Mouse (Mus musculus) hindbrain, embryonic 14.5 days (tissue): ENCODE results near the gene 1110051M20Rik. TPM values are rescaled to one million over a fixed set of nuclear protein-coding genes. Genes with fewer than 3 reads are reported as not detected.

Experiments used
- ATAC-seq: fragments of 200-750 bp; cut with Nextera tagmentation; 2 replicates; pipeline ENCODE4 v1.8.0; 2017; ENCODE audit warnings: moderate number of reproducible peaks, mild to moderate bottlenecking, moderate TSS enrichment, moderate library complexity; ENCODE audit not compliant: low FRiP score
- DNase-seq: peaks from one replicate; pipeline ENCODE4 v3.0.0-alpha.2; 2015; ENCODE audit warnings: low spot score
- H3K27ac ChIP-seq: fragments of 300-500 bp; sonication (generic); 2 replicates; pipeline ENCODE4 v1.5.1; 2014; ENCODE audit warnings: mild to moderate bottlenecking, moderate library complexity
- H3K27me3 ChIP-seq: fragments of 300-500 bp; sonication (generic); 2 replicates; pipeline ENCODE4 v1.6.1; 2014; ENCODE audit warnings: mild to moderate bottlenecking, low read length, mixed read lengths; ENCODE audit not compliant: control insufficient read depth, insufficient read depth
- H3K36me3 ChIP-seq: fragments of 300-500 bp; sonication (generic); replicated peaks from 2 replicates; pipeline ENCODE4 v1.6.1; 2014; ENCODE audit not compliant: control insufficient read depth, insufficient read depth
- H3K4me1 ChIP-seq: fragments of 300-500 bp; sonication (generic); replicated peaks from 2 replicates; pipeline ENCODE4 v1.6.1; 2014; ENCODE audit warnings: antibody characterized with exemption, low read length, mixed read lengths; ENCODE audit not compliant: control insufficient read depth, insufficient read depth
- H3K4me2 ChIP-seq: fragments of 300-500 bp; sonication (generic); replicated peaks from 2 replicates; pipeline ENCODE4 v1.6.1; 2014; ENCODE audit warnings: mild to moderate bottlenecking, moderate library complexity
- H3K4me3 ChIP-seq: fragments of 300-500 bp; sonication (generic); replicated peaks from 2 replicates; pipeline ENCODE4 v1.5.1; 2014; ENCODE audit warnings: mild to moderate bottlenecking, low read length
- H3K9ac ChIP-seq: fragments of 300-500 bp; sonication (generic); 2 replicates; pipeline ENCODE4 v1.6.1; 2014
- H3K9me3 ChIP-seq: fragments of 300-500 bp; sonication (generic); 2 replicates; pipeline ENCODE4 v1.6.1; 2016; ENCODE audit warnings: low read length; ENCODE audit not compliant: control insufficient read depth
- WGBS: fragments of 180-500 bp; shearing (Covaris S2); extraction: QIAGEN DNeasy Blood & Tissue Kit; methylation state at CpG from one replicate; pipeline ENCODE4 v1.1.7; 2014; 5-methylcytosine and 5-hydroxymethylcytosine counted together
- polyA plus RNA-seq: library from polyadenylated mRNA; unstranded; fragments of >200 nt; fragmentation: Nextera tagmentation; extraction: Ambion mirVana; gene quantifications from 2 replicates; pipeline ENCODE4 v1.2.1, GENCODE M21; 2014

The 1110051M20Rik gene
- polyA plus RNA-seq, 1 experiment from 2014 or later = 143 TPM

DNA sequence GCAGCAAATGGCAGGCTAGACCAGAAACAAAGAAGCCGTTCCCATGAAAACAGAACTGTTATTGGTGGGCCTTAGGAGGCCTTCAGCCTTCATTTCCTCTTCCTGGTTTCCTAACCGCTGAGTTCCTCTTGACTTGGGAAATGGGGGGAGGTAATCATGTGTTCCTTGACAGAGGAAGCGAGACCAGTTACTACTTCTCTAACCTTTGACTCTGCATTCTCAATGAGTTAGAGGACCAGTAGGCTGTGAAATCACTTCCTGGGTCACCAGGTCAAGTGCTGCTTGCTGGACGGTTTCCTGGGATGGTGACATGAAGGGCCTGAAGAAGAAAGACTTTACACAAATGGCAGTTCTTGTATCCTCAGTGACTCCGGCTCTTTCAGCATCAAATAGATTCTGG, 32.1 kb downstream of the 1110051M20Rik start:
- DNase-seq (no peak), ATAC-seq (no peak)
- Histone ChIP-seq H3K4me2 (no peak overlapping the region), H3K9me3 (no peaks in the 10 kb centered on the region), H3K36me3 (no peaks in the 10 kb centered on the region), H3K9ac (no peak overlapping the region), H3K27me3 (no peaks in the 10 kb centered on the region), H3K4me3 (no peak overlapping the region), H3K27ac (no peak overlapping the region), H3K4me1 (no peaks in the 10 kb centered on the region)
- WGBS = 72% methylated on average over 5 of the region's 5 CpGs

DNA sequence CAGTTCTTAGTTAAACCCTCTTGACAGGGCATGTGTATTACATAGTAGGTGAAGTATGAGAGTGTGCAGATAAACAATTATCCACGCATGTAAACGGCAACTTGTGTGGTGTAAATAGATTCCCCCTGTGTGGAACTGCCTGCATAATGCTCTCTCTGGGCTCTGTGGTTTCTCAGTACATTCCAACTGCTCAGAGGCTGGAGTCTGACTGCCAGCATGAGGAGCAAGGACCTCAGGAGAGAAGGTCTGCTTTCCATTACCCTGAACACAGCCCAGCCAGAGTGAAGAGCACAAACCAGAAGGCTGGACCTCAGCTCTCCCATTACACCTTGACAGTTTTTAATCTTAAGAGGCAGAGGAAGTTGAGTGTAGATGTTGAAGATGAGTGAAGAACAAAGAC, 33.0 kb downstream of the 1110051M20Rik start:
- H3K4me2 ChIP-seq = no peak overlapping the region
- no peaks in the 10 kb centered on the region for H3K27me3 ChIP-seq
- no peak overlapping the region for H3K4me3 ChIP-seq
- DNase-seq (no peak), ATAC-seq (no peak)
- H3K27ac ChIP-seq = no peak overlapping the region
- no peaks in the 10 kb centered on the region for H3K9me3 ChIP-seq
- no peaks in the 10 kb centered on the region for H3K36me3 ChIP-seq
- WGBS = 67% methylated on average over 2 of the region's 2 CpGs
- H3K9ac ChIP-seq = no peak overlapping the region
- H3K4me1 ChIP-seq = no peaks in the 10 kb centered on the region

GRCm38 (mm10) chr2:91408031-91408430, 36.5 kb downstream of the 1110051M20Rik start:
- no peak for ATAC-seq
- Histone ChIP-seq H3K9me3 (no peaks in the 10 kb centered on the region), H3K4me1 (no peaks in the 10 kb centered on the region), H3K36me3 (no peaks in the 10 kb centered on the region), H3K27ac (no peak overlapping the region), H3K4me2 (no peak overlapping the region), H3K9ac (no peak overlapping the region), H3K27me3 (no peaks in the 10 kb centered on the region), H3K4me3 (no peak overlapping the region)
- no peak for DNase-seq
- 85% methylated on average over 2 of the region's 2 CpGs for WGBS

DNA sequence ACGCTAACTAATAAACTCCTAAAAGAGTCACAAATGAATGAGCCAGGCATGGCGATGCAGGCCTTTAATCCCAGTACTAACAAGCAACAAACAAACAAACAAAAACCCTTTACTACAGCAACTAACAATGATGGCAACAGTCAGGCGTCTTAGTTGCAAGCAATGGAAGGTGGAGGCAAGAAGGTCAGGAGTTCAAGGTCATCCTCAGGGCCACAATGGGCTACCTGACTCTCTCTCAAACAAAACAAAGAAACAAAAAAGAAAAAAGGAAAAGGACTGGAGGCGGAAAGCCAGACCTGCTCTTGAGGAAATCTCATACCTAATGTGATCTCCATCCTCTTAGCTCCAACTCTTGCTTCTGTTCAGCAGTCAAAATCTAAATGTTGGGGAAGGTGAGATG, 39.4 kb downstream of the 1110051M20Rik start:
- no peaks in the 10 kb centered on the region for H3K9me3 ChIP-seq
- no peak overlapping the region for H3K4me2 ChIP-seq
- no peaks in the 10 kb centered on the region for H3K36me3 ChIP-seq
- peaks cover 2% of the 10 kb centered on the region; the same call in 1 of the 2 replicates for H3K4me1 ChIP-seq
- DNase-seq (no peak), ATAC-seq (no peak)
- no peak overlapping the region for H3K27ac ChIP-seq
- H3K27me3 ChIP-seq = no peaks in the 10 kb centered on the region
- 90% methylated on average over 4 of the region's 4 CpGs for WGBS
- no peak overlapping the region for H3K9ac ChIP-seq
- H3K4me3 ChIP-seq = no peak overlapping the region

DNA sequence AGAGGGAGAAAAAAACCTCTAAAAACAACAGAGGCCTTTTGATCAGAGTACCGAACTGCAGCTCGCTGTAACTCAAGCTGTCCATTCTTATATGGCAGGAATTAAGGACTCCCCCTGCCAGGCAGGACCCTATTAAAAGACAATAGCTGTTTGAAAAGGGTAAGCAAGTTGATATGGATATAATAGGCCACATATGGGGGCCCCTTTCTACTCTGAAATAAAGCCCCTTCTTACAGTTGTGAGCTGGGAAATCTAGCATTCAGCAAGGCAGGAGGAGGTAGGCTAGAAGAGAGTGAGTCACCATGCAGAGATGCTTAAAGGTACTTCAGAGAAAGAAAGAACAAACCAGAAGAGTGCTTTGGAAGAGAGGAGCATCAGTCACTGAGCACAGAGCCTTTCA, 44.8 kb downstream of the 1110051M20Rik start:
- H3K9me3 ChIP-seq = no peaks in the 10 kb centered on the region
- H3K27me3 ChIP-seq = no peaks in the 10 kb centered on the region
- peak overlapping the region; percentile 62 for H3K27ac ChIP-seq
- ATAC-seq = no peak; the same call in 1 of the 2 replicates
- no peaks in the 10 kb centered on the region for H3K36me3 ChIP-seq
- DNase-seq = no peak
- H3K4me1 ChIP-seq = peaks cover 13% of the 10 kb centered on the region
- 5% methylated on average over 2 of the region's 2 CpGs for WGBS
- no peak overlapping the region for H3K9ac ChIP-seq
- H3K4me3 ChIP-seq = no peak overlapping the region
- H3K4me2 ChIP-seq = no peak overlapping the region

DNA sequence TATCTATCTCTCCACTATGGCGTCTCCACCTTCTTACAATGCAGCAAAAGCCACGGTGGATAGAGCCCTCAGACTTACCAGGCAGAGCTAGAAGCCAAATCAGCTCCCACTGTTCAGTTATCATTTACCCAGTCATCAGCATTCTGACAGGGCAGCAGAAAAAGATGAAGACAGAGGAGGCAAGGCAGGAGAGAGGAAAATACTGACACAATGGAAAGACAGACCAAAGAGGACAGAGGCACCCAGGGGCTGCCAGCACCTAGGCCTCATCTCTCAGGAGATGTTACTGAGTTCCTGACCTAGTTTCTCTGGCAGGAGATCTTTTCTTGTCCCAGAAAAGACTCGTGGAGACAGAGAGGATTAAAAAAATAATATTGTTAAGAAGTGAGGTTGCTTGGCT, 45.3 kb downstream of the 1110051M20Rik start:
- H3K9ac ChIP-seq = no peak overlapping the region

DNA sequence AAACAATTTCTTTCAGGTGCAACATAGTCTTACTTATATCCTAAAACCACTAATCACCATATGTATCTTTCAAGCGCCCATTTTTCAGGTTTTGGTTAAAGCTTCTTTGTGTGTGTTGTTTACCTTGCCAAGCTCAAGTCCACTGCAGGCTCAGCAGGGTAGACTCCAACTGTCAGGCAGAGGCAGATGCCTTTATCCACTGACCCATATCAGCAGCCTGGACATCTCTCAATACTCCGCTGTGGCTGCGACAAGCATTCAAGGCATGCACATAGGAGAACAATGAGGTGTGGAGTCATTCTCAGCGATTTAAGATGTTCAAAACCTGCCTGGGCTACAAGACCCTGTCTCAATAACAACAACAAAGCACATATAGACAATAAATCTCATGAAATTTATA, 50.4 kb downstream of the 1110051M20Rik start:
- WGBS = 49% methylated on average over 4 of the region's 4 CpGs
- ATAC-seq = no peak

More for the DNA sequence above, 45.3 kb downstream of the 1110051M20Rik start:
- Histone ChIP-seq H3K4me2 (no peak overlapping the region), H3K4me3 (no peak overlapping the region), H3K4me1 (peaks cover 13% of the 10 kb centered on the region), H3K36me3 (no peaks in the 10 kb centered on the region), H3K27ac (peak overlapping the region; percentile 62), H3K9me3 (no peaks in the 10 kb centered on the region), H3K27me3 (no peaks in the 10 kb centered on the region)
- no peak for ATAC-seq
- 22% methylated on average over 3 of the region's 3 CpGs for WGBS
- no peak for DNase-seq

DNA sequence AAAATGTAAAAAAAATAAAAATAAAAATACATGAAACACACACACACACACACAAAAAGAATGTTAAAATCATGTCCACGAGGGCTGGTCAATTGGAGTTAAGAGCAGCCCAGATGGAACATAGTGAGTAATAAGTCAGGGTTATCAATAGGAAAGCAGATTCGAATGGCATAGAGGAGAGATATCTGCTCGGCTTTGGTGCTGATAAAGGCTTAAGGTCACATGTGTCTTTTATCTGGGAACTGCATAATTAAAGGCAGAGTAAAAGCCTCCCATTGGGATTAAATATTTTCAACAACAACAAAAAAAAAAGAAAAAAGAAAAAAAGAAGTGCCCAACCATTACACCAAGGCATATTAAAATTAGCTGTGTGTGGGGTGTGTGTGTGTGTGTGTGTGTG, 55.8 kb downstream of the 1110051M20Rik start:
- Histone ChIP-seq H3K9ac (no peak overlapping the region), H3K9me3 (no peaks in the 10 kb centered on the region), H3K4me2 (no peak overlapping the region), H3K27me3 (no peaks in the 10 kb centered on the region), H3K4me3 (no peak overlapping the region), H3K4me1 (peaks cover 6% of the 10 kb centered on the region; the same call in 1 of the 2 replicates), H3K36me3 (no peaks in the 10 kb centered on the region), H3K27ac (no peak overlapping the region)
- DNase-seq (no peak), ATAC-seq (no peak)
- 64% methylated on average over 3 of the region's 3 CpGs for WGBS

More for the DNA sequence above, 50.4 kb downstream of the 1110051M20Rik start:
- Histone ChIP-seq H3K36me3 (no peaks in the 10 kb centered on the region), H3K4me3 (no peak overlapping the region), H3K4me1 (peaks cover 1% of the 10 kb centered on the region; the same call in 1 of the 2 replicates), H3K27ac (no peak overlapping the region), H3K9ac (no peak overlapping the region), H3K4me2 (no peak overlapping the region), H3K9me3 (no peaks in the 10 kb centered on the region), H3K27me3 (no peaks in the 10 kb centered on the region)
- DNase-seq = no peak

DNA sequence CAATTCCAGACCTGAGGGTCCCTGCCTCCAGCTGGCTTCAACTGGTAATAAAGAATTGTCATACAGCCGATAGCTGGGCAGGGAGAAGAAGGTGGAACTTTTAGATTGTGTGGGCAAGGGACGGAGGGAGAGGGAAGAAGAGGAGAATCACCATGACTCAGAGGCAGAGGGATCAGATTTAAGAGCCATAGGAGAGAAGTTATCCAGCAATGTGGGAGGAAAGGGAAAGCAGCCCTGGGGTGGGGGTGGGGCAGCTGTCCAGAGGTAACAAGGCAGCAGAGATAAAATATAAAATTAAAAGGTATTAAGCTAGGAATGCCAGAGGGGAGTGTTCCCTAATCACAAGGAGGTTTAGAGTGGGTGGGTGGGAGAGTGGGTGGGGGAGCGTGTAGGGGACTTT, 56.2 kb downstream of the 1110051M20Rik start:
- Histone ChIP-seq H3K4me1 (peaks cover 6% of the 10 kb centered on the region; the same call in 1 of the 2 replicates), H3K9me3 (no peaks in the 10 kb centered on the region), H3K27ac (no peak overlapping the region), H3K9ac (no peak overlapping the region), H3K36me3 (no peaks in the 10 kb centered on the region), H3K4me2 (no peak overlapping the region), H3K4me3 (no peak overlapping the region), H3K27me3 (no peaks in the 10 kb centered on the region)
- DNase-seq (no peak), ATAC-seq (no peak)
- WGBS = 66% methylated on average over 3 of the region's 3 CpGs
